Mouse (Mus musculus) spleen, postnatal 0 days (tissue): ENCODE data around the gene Vmn2r33. TPM values are rescaled to one million over a fixed set of nuclear protein-coding genes. Genes with fewer than 3 reads are reported as not detected.

ENCODE experiments used
- polyA plus RNA-seq: library from polyadenylated mRNA; unstranded; fragments of >200 nt; fragmentation: Nextera tagmentation; extraction: Ambion mirVana; gene quantifications from 2 replicates; pipeline ENCODE4 v1.2.1, GENCODE M21; 2015

Gene Vmn2r33
- polyA plus RNA-seq, result not detected in 2 replicates

DNA sequence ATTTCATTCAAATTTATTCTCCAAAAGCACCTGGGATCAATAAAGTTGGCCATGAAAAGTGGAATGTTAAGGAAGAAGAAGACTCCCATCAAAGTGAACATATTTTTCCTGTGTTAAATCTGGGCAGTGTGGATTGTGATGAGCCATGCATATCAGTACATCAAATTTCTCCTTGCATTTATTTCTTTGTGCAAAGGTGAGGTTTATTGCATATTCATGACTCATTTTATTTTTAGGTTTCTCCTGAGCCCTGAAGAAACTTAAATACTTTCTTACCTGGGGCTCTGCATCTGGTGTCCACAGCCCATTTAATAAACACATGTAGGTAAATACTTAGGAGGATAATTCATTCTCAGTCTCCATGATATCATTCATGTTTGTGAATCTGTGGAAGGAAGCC is at the start of gene Vmn2r33:
Vmn2r33 (minus strand) TSS at position 101 of the 400 bp plus-strand sequence.

Other genes with a start within 250 kb of the Vmn2r33 start
- gene Vmn2r30, start 229.2 kb downstream of the Vmn2r33 start, polyA plus RNA-seq, result not detected in 2 replicates
- gene Gm45783, start 192.2 kb downstream of the Vmn2r33 start, polyA plus RNA-seq, result not detected in 2 replicates
- not detected in 2 replicates for gene Vmn2r31, start 167.1 kb downstream of the Vmn2r33 start, polyA plus RNA-seq
- not detected in 2 replicates for gene Vmn2r32, start 86.8 kb downstream of the Vmn2r33 start, polyA plus RNA-seq
- gene Vmn2r34, start 122.7 kb upstream of the Vmn2r33 start, polyA plus RNA-seq, result not detected in 2 replicates